Mouse (Mus musculus): Measurements from ENCODE around the gene Plin4. TPM values are rescaled to one million over a fixed set of nuclear protein-coding genes. Genes with fewer than 3 reads are reported as not detected.

Plin4 gene
- total and polyA plus RNA-seq, 3 experiments, result 0.04 TPM; not detected in 1

DNA sequence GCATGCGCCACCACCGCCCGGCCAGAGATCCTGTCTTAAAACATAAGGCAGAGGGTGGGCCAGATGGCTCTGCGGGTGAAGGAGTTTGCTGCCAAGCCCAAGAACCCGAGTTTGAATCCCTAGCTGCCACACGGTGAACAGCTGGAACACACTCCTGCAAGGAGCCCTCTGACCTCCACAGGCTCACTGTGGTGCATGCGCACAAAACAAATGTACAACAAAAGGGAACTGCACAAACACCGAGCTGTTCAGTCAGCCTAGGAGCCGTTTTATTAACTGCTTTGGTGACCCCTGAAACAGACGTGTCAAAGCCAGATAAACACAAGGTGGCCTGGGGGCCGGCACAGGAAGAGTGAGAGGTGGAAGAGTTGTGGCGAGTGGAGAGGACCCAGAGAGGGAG is 9.8 kb upstream of the Plin4 start:
- H3K4me3 ChIP-seq (replicated peaks in 1 of 3; ENCODE audit: low read depth in 2 of 3, low read length in 2 of 3, poor library complexity in 1 of 3), result no peak overlapping the region
- no peak overlapping the region for H3K27ac ChIP-seq (ENCODE audit: insufficient read depth, low read depth)
- no peak overlapping the region for H3K9ac ChIP-seq (ENCODE audit: insufficient read depth, low read depth)
- H3K36me3 ChIP-seq (replicated peaks in 1 of 2; ENCODE audit: control insufficient read depth in 1 of 2, insufficient read depth in 1 of 2, low read length in 1 of 2), result peaks cover 0 to 10% of the 10 kb centered on the region in 2 experiments
- no peak for DNase-seq (ENCODE audit: extremely low read depth)
- peaks cover 24% of the 10 kb centered on the region for H3K27me3 ChIP-seq (replicated peaks)
- dilution Hi-C loops (cut with MboI; ENCODE audit: extremely low pct_ligation_motif_present, extremely low pct_unique_long_range_greater_than_20kb, low sequenced_read_pairs) (no loop called here), in situ Hi-C loops (cut with MboI; ENCODE audit: low pct_ligation_motif_present, low pct_unique_long_range_greater_than_20kb, low sequenced_read_pairs) (loop anchor here (5.0 kb wide), 1 partner anchor 37 kb away; no protein-coding TSS in a partner anchor)
- H3K4me1 ChIP-seq (ENCODE audit: control insufficient read depth in 1 of 2, insufficient read depth in 2 of 2), result 0 out of 4 replicates have a peak, but pooled peaks cover 0 to 2% of the 10 kb centered on the region in 2 experiments
- no peaks in the 10 kb centered on the region for H3K79me2 ChIP-seq (replicated peaks; ENCODE audit: control insufficient read depth, extremely low read depth, insufficient read depth, poor library complexity, severe bottlenecking)
- H3K9me3 ChIP-seq (replicated peaks; ENCODE audit: low read length), result peaks cover 20% of the 10 kb centered on the region
- no peak for TF ChIP-seq ELF1 (IDR thresholded peaks at IDR 0.05; ENCODE audit: low read depth, low read length)
- TF ChIP-seq SIN3A (IDR thresholded peaks at IDR 0.05; ENCODE audit: low read length), result no peak
- no peak for TF ChIP-seq CHD1 (IDR thresholded peaks at IDR 0.05; ENCODE audit: low read depth, low read length)
- TF ChIP-seq RAD21 (IDR thresholded peaks at IDR 0.05; ENCODE audit: low read depth, low read length), result no peak
- TF ChIP-seq SMC3 (IDR thresholded peaks at IDR 0.05; ENCODE audit: low read depth, low read length), result no peak
- no peak for TF ChIP-seq NELFE (IDR thresholded peaks at IDR 0.05; ENCODE audit: low read depth, low read length)
- no peak for TF ChIP-seq UBTF (IDR thresholded peaks at IDR 0.05; ENCODE audit: low read depth, low read length)
- TF ChIP-seq BHLHE40 (IDR thresholded peaks at IDR 0.05; ENCODE audit: low read depth, low read length), result no peak
- TF ChIP-seq JUND (conservative IDR thresholded peaks at IDR 0.05; ENCODE audit: low read depth, low read length), result no peak
- H3K4me2 ChIP-seq (ENCODE audit: insufficient read depth, low read depth, poor library complexity, severe bottlenecking), result no peak overlapping the region

DNA sequence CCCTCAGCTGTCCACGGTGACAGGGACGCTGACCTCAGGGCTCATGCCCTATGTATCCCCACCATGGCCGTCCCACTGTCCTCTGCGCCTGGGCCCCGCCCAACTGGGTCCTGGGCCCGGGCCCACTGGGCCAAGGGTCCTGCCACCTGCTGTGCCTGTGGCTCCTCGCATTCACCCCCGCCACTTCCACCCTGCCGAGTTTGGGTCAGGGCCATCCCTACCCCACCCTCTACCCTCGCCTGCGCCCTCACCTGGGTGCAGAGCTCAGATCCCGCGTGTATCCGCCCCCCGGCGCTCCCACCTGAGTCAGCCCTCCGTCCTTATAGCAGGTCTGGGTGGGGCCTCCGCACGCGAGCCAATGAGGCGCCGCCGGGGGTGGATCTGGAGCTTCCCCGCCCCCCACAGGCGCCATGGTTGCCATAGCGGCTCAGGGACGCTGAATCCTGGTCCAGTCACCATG is 7.7 kb upstream of the Plin4 start, which contains the start of gene Plin5:
TSS of gene Plin5 (minus strand) at position 346 of the 460 bp plus-strand sequence.
- H3K4me1 ChIP-seq (ENCODE audit: control insufficient read depth in 1 of 2, insufficient read depth in 2 of 2), result 0 out of 4 replicates have a peak, but pooled peaks cover 0 to 2% of the 10 kb centered on the region in 2 experiments
- dilution Hi-C loops (cut with MboI; ENCODE audit: extremely low pct_ligation_motif_present, extremely low pct_unique_long_range_greater_than_20kb, low sequenced_read_pairs), result no loop called here

More for the DNA sequence above, 7.7 kb upstream of the Plin4 start, which contains the start of gene Plin5:
- H3K4me3 ChIP-seq (replicated peaks in 1 of 3; ENCODE audit: low read depth in 2 of 3, low read length in 2 of 3, poor library complexity in 1 of 3), result no peak within 1 kb of the TSS
- H3K79me2 ChIP-seq (replicated peaks; ENCODE audit: control insufficient read depth, extremely low read depth, insufficient read depth, poor library complexity, severe bottlenecking), result no peaks in the 10 kb centered on the region
- peaks cover 0 to 4% of the 10 kb centered on the region in 2 experiments for H3K36me3 ChIP-seq (replicated peaks in 1 of 2; ENCODE audit: control insufficient read depth in 1 of 2, insufficient read depth in 1 of 2, low read length in 1 of 2)
- H3K27me3 ChIP-seq (replicated peaks), result peaks cover 24% of the 10 kb centered on the region
- H3K27ac ChIP-seq (ENCODE audit: insufficient read depth, low read depth), result no peak within 1 kb of the TSS
- DNase-seq (ENCODE audit: extremely low read depth), result no peak
- no peak within 1 kb of the TSS for H3K9ac ChIP-seq (ENCODE audit: insufficient read depth, low read depth)
- peaks cover 2% of the 10 kb centered on the region for H3K9me3 ChIP-seq (replicated peaks; ENCODE audit: low read length)
- in situ Hi-C loops (cut with MboI; ENCODE audit: low pct_ligation_motif_present, low pct_unique_long_range_greater_than_20kb, low sequenced_read_pairs), result loop anchor here (5.0 kb wide), 1 partner anchor 35 kb away; no protein-coding TSS in a partner anchor
- no peak within 1 kb of the TSS for H3K4me2 ChIP-seq (ENCODE audit: insufficient read depth, low read depth, poor library complexity, severe bottlenecking)
- TF ChIP-seq POLR2A (IDR thresholded peaks at IDR 0.05; ENCODE audit: low read depth, low read length), result no peak
- no peak for TF ChIP-seq ZKSCAN1 (IDR thresholded peaks at IDR 0.05; ENCODE audit: borderline replicate concordance, low read depth, low read length)
- no peak for TF ChIP-seq KAT2A (IDR thresholded peaks at IDR 0.05; ENCODE audit: insufficient replicate concordance, low read length)
- TF ChIP-seq USF1 (IDR thresholded peaks at IDR 0.05; ENCODE audit: low read depth, low read length), result no peak
- TF ChIP-seq POLR2AphosphoS2 (IDR thresholded peaks at IDR 0.05; ENCODE audit: low read depth, low read length), result no peak
- no peak for TF ChIP-seq RAD21 (IDR thresholded peaks at IDR 0.05; ENCODE audit: low read depth, low read length)
- no peak for TF ChIP-seq NELFE (IDR thresholded peaks at IDR 0.05; ENCODE audit: low read depth, low read length)
- TF ChIP-seq MAX (IDR thresholded peaks at IDR 0.05; ENCODE audit: low read length), result no peak
- no peak for TF ChIP-seq ZMIZ1 (IDR thresholded peaks at IDR 0.05; ENCODE audit: low read depth, low read length)
- no peak for TF ChIP-seq MAFK (IDR thresholded peaks at IDR 0.05; ENCODE audit: insufficient replicate concordance, low read length)
- no peak for TF ChIP-seq ZNF384 (IDR thresholded peaks at IDR 0.05; ENCODE audit: low read depth, low read length)
- no peak for TF ChIP-seq PAX5 (IDR thresholded peaks at IDR 0.05; ENCODE audit: low read length)
